Mouse (Mus musculus) testis, adult 2 months (tissue): ENCODE results near the gene Plcb4.

Experiments used
- CTCF ChIP-seq: fragments of 200-500 bp; IDR thresholded peaks from 2 replicates; pipeline ENCODE4 v1.5.1; 2012; ENCODE audit warnings: low read depth, mild to moderate bottlenecking, inconsistent platforms, low read length, moderate library complexity; ENCODE audit not compliant: control insufficient read depth, insufficient read depth, insufficient replicate concordance
- POLR2A ChIP-seq: fragments of 200-500 bp; IDR thresholded peaks from 2 replicates; pipeline ENCODE4 v1.6.1; 2012; ENCODE audit warnings: low read depth, mild to moderate bottlenecking, inconsistent platforms, low read length, moderate library complexity; ENCODE audit not compliant: control insufficient read depth

- TF ChIP-seq POLR2A (no peak), CTCF (no peak)
Observed at GRCm38 (mm10) chr2:135914343-135915261, 255.8 kb downstream of the Plcb4 start.
